Mouse (Mus musculus): ENCODE data around the gene Zfp644. TPM values are rescaled to one million over a fixed set of nuclear protein-coding genes. Genes with fewer than 3 reads are reported as not detected.
A peak's percentile ranks its signal among the peaks of the same experiment; 100 is the strongest.

Gene Zfp644
- total RNA-seq, 2 experiments from 2014 or later: 67.8 to 92.7 TPM

GRCm38 (mm10) chr5:106671893-106672292 is 25.2 kb downstream of the Zfp644 start:
- ATAC-seq (replicated peaks; ENCODE audit: poor library complexity): no peak

DNA sequence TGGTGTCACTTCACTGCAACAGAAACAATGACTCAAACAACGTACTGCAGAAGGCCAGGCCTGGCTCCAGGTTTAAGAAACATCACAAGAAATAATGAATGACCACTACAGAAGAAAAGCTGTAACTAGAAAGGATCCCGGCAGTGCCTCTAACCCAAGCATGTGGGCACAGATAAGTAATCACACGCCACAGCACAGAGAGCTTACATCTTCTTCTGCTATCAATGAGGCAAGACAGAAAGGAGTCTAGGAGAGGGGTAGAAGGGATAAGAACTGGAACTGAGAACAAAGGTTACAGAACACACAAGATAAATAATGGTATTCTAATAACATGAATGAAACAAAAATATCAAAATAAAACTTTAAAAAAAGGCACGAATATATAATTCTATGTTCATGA is 32.2 kb downstream of the Zfp644 start:
- peak; percentile 91 for ATAC-seq (replicated peaks; ENCODE audit: poor library complexity)

DNA sequence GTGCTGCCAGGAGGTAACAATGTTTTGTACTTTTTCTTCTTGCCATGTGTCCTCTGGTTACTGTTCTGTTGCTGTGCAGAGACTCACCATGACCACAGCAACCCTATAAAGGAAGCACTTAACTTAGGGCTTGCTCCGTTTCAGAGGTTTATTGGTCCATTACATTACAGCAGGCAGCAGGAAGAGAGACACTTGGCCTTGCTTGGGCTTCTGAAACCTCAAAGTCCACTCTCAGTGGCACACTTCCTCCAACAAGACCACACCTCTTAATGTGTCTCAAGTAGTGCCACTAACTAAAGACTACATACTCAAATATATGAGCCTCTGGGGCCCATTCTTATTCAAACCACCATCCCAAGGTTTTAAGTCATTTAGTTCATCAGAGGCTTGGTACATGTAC is 36.2 kb downstream of the Zfp644 start:
- ATAC-seq (replicated peaks; ENCODE audit: poor library complexity): no peak

- no peak; the same call in 1 of the 2 replicates for ATAC-seq (replicated peaks; ENCODE audit: poor library complexity)
Observed at GRCm38 (mm10) chr5:106652790-106653328, 44.2 kb downstream of the Zfp644 start.

GRCm38 (mm10) chr5:106652220-106652753 is 44.8 kb downstream of the Zfp644 start:
- no peak for ATAC-seq (replicated peaks; ENCODE audit: poor library complexity)

DNA sequence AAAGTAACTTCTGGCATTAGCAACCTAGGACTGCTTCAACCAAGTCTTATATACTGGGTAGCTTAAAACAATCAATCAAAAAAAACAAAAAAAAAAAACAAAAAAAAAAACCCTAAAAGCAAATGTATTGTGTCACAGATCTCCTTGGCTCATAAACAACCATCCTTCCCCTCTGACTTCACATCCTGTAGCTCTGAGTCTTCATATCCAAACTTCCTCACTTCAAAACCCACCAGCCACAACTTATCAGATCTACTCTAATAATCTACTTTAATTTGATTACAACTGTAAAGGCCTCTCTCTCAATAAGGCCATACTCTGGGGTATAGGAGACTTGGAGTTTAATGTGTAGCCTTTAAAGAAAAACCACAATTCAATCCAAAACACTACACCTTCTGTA is 47.1 kb downstream of the Zfp644 start:
- ATAC-seq (replicated peaks; ENCODE audit: poor library complexity): peak; percentile 40

- ATAC-seq (replicated peaks; ENCODE audit: poor library complexity): 0 out of 2 replicates have a peak, but pooled peaks have one; percentile 49
Observed at GRCm38 (mm10) chr5:106649441-106649840, 47.6 kb downstream of the Zfp644 start.

DNA sequence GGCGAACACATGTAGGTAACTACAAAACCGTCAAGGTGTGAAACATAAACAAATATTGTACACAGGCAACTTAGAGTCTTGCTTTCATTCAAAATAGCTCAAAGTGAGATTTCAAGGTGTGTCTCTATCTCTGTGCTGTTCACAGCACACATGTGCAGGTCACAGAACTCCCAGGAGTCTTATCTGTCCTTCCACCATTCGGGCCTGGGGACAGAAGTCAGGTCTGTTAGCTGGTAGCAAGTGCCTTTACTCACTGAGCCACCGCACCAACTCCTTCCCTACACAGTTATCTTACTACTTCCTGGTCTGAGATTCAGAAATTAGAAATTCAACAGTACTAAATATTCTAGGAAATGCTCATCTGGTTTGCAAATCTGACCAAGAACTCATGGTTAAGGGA is 53.7 kb downstream of the Zfp644 start:
- 0 out of 2 replicates have a peak, but pooled peaks have one; percentile 14 for ATAC-seq (replicated peaks; ENCODE audit: poor library complexity)

GRCm38 (mm10) chr5:106641876-106642275 is 55.2 kb downstream of the Zfp644 start:
- no peak for ATAC-seq (replicated peaks; ENCODE audit: poor library complexity)

GRCm38 (mm10) chr5:106640235-106640809 is 56.8 kb downstream of the Zfp644 start:
- ATAC-seq (replicated peaks; ENCODE audit: poor library complexity): no peak

- no peak for ATAC-seq (replicated peaks; ENCODE audit: poor library complexity)
Observed at GRCm38 (mm10) chr5:106639627-106640026, 57.5 kb downstream of the Zfp644 start.

- no peak for ATAC-seq (replicated peaks; ENCODE audit: poor library complexity)
Observed at GRCm38 (mm10) chr5:106636423-106636946, 60.6 kb downstream of the Zfp644 start.

- ATAC-seq (replicated peaks; ENCODE audit: poor library complexity): no peak
Observed at GRCm38 (mm10) chr5:106628369-106629149, 68.5 kb downstream of the Zfp644 start.

GRCm38 (mm10) chr5:106623337-106623736 is 73.8 kb downstream of the Zfp644 start:
- no peak for ATAC-seq (replicated peaks; ENCODE audit: poor library complexity)

- ATAC-seq (replicated peaks; ENCODE audit: poor library complexity): no peak
Observed at GRCm38 (mm10) chr5:106622193-106622592, 74.9 kb downstream of the Zfp644 start.

GRCm38 (mm10) chr5:106620446-106620845 is 76.6 kb downstream of the Zfp644 start:
- no peak for ATAC-seq (replicated peaks; ENCODE audit: poor library complexity)

- ATAC-seq (replicated peaks; ENCODE audit: poor library complexity): no peak
Observed at GRCm38 (mm10) chr5:106615006-106615405, 82.1 kb downstream of the Zfp644 start.

DNA sequence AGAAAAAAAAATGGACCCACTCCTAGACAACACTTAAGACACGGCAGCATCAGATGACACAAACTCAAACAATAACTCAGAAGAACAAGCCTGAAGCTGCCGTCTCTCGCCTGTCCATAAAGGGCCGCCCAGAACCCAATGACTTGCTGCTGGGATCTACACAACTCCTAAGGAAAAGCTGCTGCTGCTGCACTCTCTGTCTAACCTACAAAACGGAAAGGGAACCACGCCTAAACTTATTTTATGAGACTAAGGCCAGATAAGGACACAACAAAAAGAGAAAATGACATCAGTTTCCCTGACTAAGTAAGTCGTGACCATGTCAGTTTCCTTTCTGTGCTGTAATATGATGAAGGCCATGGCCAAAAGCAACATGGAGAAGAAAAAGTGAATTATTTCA is 82.5 kb downstream of the Zfp644 start:
- peak; percentile 42 for ATAC-seq (replicated peaks; ENCODE audit: poor library complexity)

- ATAC-seq (replicated peaks; ENCODE audit: poor library complexity): no peak
Observed at GRCm38 (mm10) chr5:106612151-106612550, 84.9 kb downstream of the Zfp644 start.

GRCm38 (mm10) chr5:106608798-106609197 is 88.3 kb downstream of the Zfp644 start, which contains the start of gene Gm17304:
TSS of gene Gm17304 (plus strand) at chr5:106609098.
- ATAC-seq (replicated peaks; ENCODE audit: poor library complexity): no peak

GRCm38 (mm10) chr5:106607081-106607480 is 90.0 kb downstream of the Zfp644 start:
- no peak for ATAC-seq (replicated peaks; ENCODE audit: poor library complexity)
